Mouse (Mus musculus) stomach, postnatal 0 days (tissue): ENCODE results near the gene Tiparp. TPM values are rescaled to one million over a fixed set of nuclear protein-coding genes. Genes with fewer than 3 reads are reported as not detected.

ENCODE experiments used
- ATAC-seq: fragments of 200-750 bp; cut with Nextera tagmentation; 2 replicates; pipeline ENCODE4 v1.8.0; 2017; ENCODE audit not compliant: low FRiP score, low TSS enrichment
- DNase-seq: peaks from one replicate; pipeline ENCODE4 v3.0.0-alpha.2; 2016; ENCODE audit warnings: low spot score
- H3K27ac ChIP-seq: fragments of 300-500 bp; sonication (generic); replicated peaks from 2 replicates; pipeline ENCODE4 v1.5.1; 2014; ENCODE audit warnings: mild to moderate bottlenecking, control low read depth
- H3K27me3 ChIP-seq: fragments of 300-500 bp; sonication (generic); 2 replicates; pipeline ENCODE4 v1.6.1; 2014; ENCODE audit warnings: low read length; ENCODE audit not compliant: control insufficient read depth, insufficient read depth
- H3K36me3 ChIP-seq: fragments of 300-500 bp; sonication (generic); 2 replicates; pipeline ENCODE4 v1.6.1; 2014; ENCODE audit warnings: low read length, mixed read lengths; ENCODE audit not compliant: control insufficient read depth, insufficient read depth
- H3K4me1 ChIP-seq: fragments of 300-500 bp; sonication (generic); replicated peaks from 2 replicates; pipeline ENCODE4 v1.6.1; 2014; ENCODE audit warnings: antibody characterized with exemption; ENCODE audit not compliant: control insufficient read depth, insufficient read depth
- H3K4me2 ChIP-seq: fragments of 300-500 bp; sonication (generic); replicated peaks from 2 replicates; pipeline ENCODE4 v1.6.1; 2014; ENCODE audit warnings: low read depth, mild to moderate bottlenecking, control low read depth, moderate library complexity
- H3K4me3 ChIP-seq: fragments of 300-500 bp; sonication (generic); 2 replicates; pipeline ENCODE4 v1.5.1; 2014; ENCODE audit warnings: low read depth, low read length, control low read depth
- H3K9ac ChIP-seq: fragments of 300-500 bp; sonication (generic); 2 replicates; pipeline ENCODE4 v1.6.1; 2014; ENCODE audit warnings: mild to moderate bottlenecking, low read length, control low read depth, mixed read lengths
- H3K9me3 ChIP-seq: fragments of 300-500 bp; sonication (generic); 2 replicates; pipeline ENCODE4 v1.6.1; 2016; ENCODE audit warnings: low read length; ENCODE audit not compliant: control insufficient read depth
- CTCF ChIP-seq: IDR thresholded peaks from 2 replicates; pipeline ENCODE4 v1.5.1; 2016; ENCODE audit warnings: antibody characterized with exemption, low read depth, mild to moderate bottlenecking, moderate library complexity
- EP300 ChIP-seq: optimal IDR thresholded peaks from 2 replicates; pipeline ENCODE3; 2016; ENCODE audit warnings: antibody characterized with exemption
- WGBS: fragments of 180-500 bp; shearing (Covaris S2); extraction: QIAGEN DNeasy Blood & Tissue Kit; methylation state at CpG from one replicate; pipeline ENCODE4 v1.1.7; 2014; 5-methylcytosine and 5-hydroxymethylcytosine counted together
- polyA plus RNA-seq: library from polyadenylated mRNA; unstranded; fragments of >200 nt; fragmentation: Nextera tagmentation; extraction: Ambion mirVana; gene quantifications from 2 replicates; pipeline ENCODE4 v1.2.1, GENCODE M21; 2015

The Tiparp gene
- polyA plus RNA-seq, 1 experiment from 2014 or later = 19.8 TPM

- Histone ChIP-seq H3K4me3 (no peak overlapping the region), H3K4me1 (no peaks in the 10 kb centered on the region), H3K27ac (no peak overlapping the region), H3K27me3 (no peaks in the 10 kb centered on the region), H3K9me3 (no peaks in the 10 kb centered on the region), H3K9ac (no peak overlapping the region), H3K4me2 (no peak overlapping the region), H3K36me3 (no peaks in the 10 kb centered on the region)
- WGBS = 55% methylated on average over 2 of the region's 2 CpGs
- TF ChIP-seq EP300 (no peak), CTCF (no peak)
- peak; percentile 86 for ATAC-seq
- no peak for DNase-seq
These were observed 12.5 kb upstream of the Tiparp start for GRCm38 (mm10) chr3:65515751-65516150.

DNA sequence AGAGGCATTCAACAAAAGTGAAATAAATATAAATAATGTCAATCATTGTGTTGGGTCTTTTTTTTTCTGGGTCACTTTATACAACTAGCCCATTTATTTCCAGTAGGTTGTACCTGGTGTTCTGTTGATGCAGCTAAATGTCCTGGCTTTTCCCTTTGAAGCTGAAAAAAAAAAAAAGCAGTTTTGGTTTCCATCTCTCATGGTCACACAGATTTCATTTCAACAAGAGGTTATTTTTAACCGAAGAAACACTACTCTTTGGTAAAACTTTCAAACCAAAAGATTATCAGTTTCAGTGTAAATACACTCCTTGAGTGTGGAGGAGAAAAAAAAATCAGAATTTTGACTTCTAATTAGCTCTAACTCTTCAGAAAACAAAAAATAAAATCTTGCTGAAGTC lies 11.7 kb upstream of the Tiparp start:
- Histone ChIP-seq H3K9ac (no peak overlapping the region), H3K27me3 (no peaks in the 10 kb centered on the region)
- TF ChIP-seq EP300 = no peak
- no peak for TF ChIP-seq CTCF

DNA sequence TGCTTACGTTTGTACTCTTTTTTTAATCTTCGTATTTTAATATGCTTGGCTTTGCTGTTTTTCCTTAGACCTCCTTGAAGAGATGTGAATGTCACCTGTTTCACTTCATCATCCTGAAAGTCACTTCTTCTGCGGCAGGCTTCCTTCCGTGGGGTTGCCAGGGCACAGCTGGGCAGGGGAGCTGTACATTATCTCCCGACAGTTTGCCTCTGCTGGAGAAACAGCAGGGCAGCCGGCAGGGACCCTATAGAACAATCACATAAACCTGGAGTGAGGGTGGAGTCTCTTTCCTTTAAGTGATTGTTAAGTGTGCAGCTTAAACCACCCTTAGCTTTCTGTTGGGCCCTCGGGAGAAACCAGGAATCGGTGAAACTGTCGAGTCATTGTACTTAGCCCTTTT lies 11.1 kb upstream of the Tiparp start:
- H3K4me1 ChIP-seq = no peaks in the 10 kb centered on the region
- DNase-seq (no peak), ATAC-seq (no peak)
- no peak overlapping the region for H3K4me3 ChIP-seq
- no peak overlapping the region for H3K4me2 ChIP-seq
- TF ChIP-seq CTCF = no peak
- TF ChIP-seq EP300 = no peak
- H3K27ac ChIP-seq = no peak overlapping the region
- no peak overlapping the region for H3K9ac ChIP-seq
- no peaks in the 10 kb centered on the region for H3K36me3 ChIP-seq
- WGBS = 31% methylated on average over 9 of the region's 9 CpGs
- H3K27me3 ChIP-seq = no peaks in the 10 kb centered on the region
- H3K9me3 ChIP-seq = no peaks in the 10 kb centered on the region

More for the DNA sequence above, 11.7 kb upstream of the Tiparp start:
- WGBS = 52% methylated on average over 1 of the region's 1 CpGs
- Histone ChIP-seq H3K9me3 (no peaks in the 10 kb centered on the region), H3K27ac (no peak overlapping the region), H3K36me3 (no peaks in the 10 kb centered on the region), H3K4me2 (no peak overlapping the region), H3K4me3 (no peak overlapping the region), H3K4me1 (no peaks in the 10 kb centered on the region)
- DNase-seq (no peak), ATAC-seq (no peak)

- no peak for TF ChIP-seq EP300
- H3K9ac ChIP-seq = no peak overlapping the region
- no peak overlapping the region for H3K4me3 ChIP-seq
- H3K27me3 ChIP-seq = no peaks in the 10 kb centered on the region
- peak overlapping the region; percentile 14; the same call in 1 of the 2 replicates for H3K4me2 ChIP-seq
- H3K36me3 ChIP-seq = no peaks in the 10 kb centered on the region
- peak; percentile 92 for ATAC-seq
- DNase-seq = peak; percentile 43
- H3K27ac ChIP-seq = peak overlapping the region; percentile 71
- no peaks in the 10 kb centered on the region for H3K9me3 ChIP-seq
- no peaks in the 10 kb centered on the region for H3K4me1 ChIP-seq
- 46% methylated on average over 13 of the region's 13 CpGs for WGBS
These were observed 10.3 kb upstream of the Tiparp start for GRCm38 (mm10) chr3:65517747-65518527.

DNA sequence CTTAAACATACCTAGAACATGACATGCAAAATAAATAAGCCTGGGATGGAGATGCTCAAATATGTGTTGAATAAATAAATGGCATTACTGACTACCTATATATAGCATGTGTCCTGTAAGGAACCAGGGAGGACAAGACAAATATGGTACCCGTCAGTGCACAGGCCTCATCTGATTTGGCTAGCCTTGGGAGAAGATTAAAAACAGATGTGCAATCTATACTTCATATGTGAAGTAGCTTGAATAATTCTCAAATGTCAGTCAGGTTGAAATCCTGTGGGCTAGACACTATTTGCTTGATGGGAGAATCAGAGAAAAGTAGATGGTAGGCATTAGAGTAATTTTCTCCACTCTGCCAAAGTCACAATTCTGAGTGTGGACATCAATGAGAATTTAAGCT lies 6.8 kb upstream of the Tiparp start:
- TF ChIP-seq EP300 = no peak
- TF ChIP-seq CTCF = no peak
- H3K27ac ChIP-seq = no peak overlapping the region
- H3K4me1 ChIP-seq = no peaks in the 10 kb centered on the region
- DNase-seq = no peak
- no peak overlapping the region for H3K4me3 ChIP-seq
- no peaks in the 10 kb centered on the region for H3K36me3 ChIP-seq
- WGBS = 83% methylated on average over 1 of the region's 1 CpGs
- H3K9ac ChIP-seq = no peak overlapping the region
- no peaks in the 10 kb centered on the region for H3K27me3 ChIP-seq
- ATAC-seq = no peak
- no peak overlapping the region for H3K4me2 ChIP-seq
- no peaks in the 10 kb centered on the region for H3K9me3 ChIP-seq

DNA sequence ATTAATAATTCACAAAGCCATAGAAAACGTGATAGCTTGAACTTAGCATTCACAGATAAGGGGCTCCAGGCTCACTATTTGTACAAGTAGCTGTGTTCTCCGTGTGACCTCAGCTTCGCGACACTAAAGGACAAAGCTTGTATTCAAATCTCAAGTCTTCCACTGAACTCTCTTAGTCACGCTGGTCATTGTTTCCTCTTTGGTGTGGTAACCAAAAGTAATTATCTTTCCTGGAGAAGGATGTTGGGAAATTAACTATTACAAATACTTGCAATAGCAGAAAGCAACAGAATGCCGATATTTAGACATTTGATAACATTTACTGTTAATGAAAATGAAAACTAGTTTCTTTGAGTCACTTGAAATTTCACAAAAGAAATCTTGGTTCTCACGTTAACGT lies 4.8 kb upstream of the Tiparp start:
- no peaks in the 10 kb centered on the region for H3K36me3 ChIP-seq
- DNase-seq (no peak), ATAC-seq (no peak)
- H3K27me3 ChIP-seq = no peaks in the 10 kb centered on the region
- no peak overlapping the region for H3K27ac ChIP-seq
- WGBS = 59% methylated on average over 8 of the region's 8 CpGs
- H3K4me3 ChIP-seq = no peak overlapping the region
- no peak overlapping the region for H3K4me2 ChIP-seq
- H3K9ac ChIP-seq = no peak overlapping the region
- no peak for TF ChIP-seq EP300
- no peak for TF ChIP-seq CTCF
- H3K9me3 ChIP-seq = no peaks in the 10 kb centered on the region
- H3K4me1 ChIP-seq = no peaks in the 10 kb centered on the region
